Mouse (Mus musculus): ENCODE results near the gene Trim69.

DNA sequence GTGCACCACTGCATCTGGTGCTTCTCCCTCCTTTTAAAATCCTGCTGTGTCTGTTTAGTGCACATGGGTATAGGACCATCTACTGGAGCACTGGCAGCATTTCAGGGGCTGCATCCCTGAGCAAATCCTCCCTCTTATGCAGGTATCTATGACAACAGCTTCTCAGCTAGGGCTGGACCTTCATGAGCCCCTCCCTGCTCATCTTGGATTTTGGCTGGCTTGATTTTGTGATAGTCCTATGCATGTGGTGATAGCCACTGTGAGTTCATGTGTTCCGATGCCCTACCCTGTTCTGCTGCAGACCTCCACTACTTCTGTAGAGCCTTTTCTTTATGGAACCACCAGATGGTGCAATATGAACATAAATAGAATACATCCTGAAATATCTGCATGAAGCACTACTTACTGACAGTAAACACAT is 34.0 kb downstream of the Trim69 start:
- TF ChIP-seq CTCF (IDR thresholded peaks at IDR 0.05; ENCODE audit: control insufficient read depth, insufficient read depth, insufficient replicate concordance, low read depth, low read length): no peak; the same call in 1 of the 2 replicates
- TF ChIP-seq POLR2A (IDR thresholded peaks at IDR 0.05; ENCODE audit: control insufficient read depth, low read depth, low read length): no peak

All from testis, adult 2 months (tissue).